Mouse (Mus musculus): Measurements from ENCODE around the gene Trpm8. TPM values are rescaled to one million over a fixed set of nuclear protein-coding genes. Genes with fewer than 3 reads are reported as not detected.

The Trpm8 gene
- total RNA-seq, 2 experiments from 2014 or later, result not detected

- no peak for DNase-seq
Measured at GRCm38 (mm10) chr1:88303762-88304161, 26.3 kb downstream of the Trpm8 start.

- no peak for DNase-seq
Measured at GRCm38 (mm10) chr1:88304261-88304985, 27.0 kb downstream of the Trpm8 start.

- no peak for DNase-seq
Measured at GRCm38 (mm10) chr1:88305018-88305795, 27.7 kb downstream of the Trpm8 start.

GRCm38 (mm10) chr1:88306543-88306942 lies 29.1 kb downstream of the Trpm8 start:
- DNase-seq, result no peak

- DNase-seq, result no peak
Measured at GRCm38 (mm10) chr1:88307180-88307579, 29.7 kb downstream of the Trpm8 start.

GRCm38 (mm10) chr1:88309020-88309419 lies 31.6 kb downstream of the Trpm8 start:
- DNase-seq, result no peak

- no peak for DNase-seq
Measured at GRCm38 (mm10) chr1:88309905-88310304, 32.4 kb downstream of the Trpm8 start.

- DNase-seq, result no peak
Measured at GRCm38 (mm10) chr1:88310349-88310748, 32.9 kb downstream of the Trpm8 start.

GRCm38 (mm10) chr1:88317279-88317678 lies 39.8 kb downstream of the Trpm8 start:
- no peak for DNase-seq

GRCm38 (mm10) chr1:88318531-88319060 lies 41.1 kb downstream of the Trpm8 start:
- DNase-seq, result peak; percentile 79

- DNase-seq, result no peak
Measured at GRCm38 (mm10) chr1:88320821-88321395, 43.4 kb downstream of the Trpm8 start.

- DNase-seq, result no peak
Measured at GRCm38 (mm10) chr1:88322146-88322545, 44.7 kb downstream of the Trpm8 start.

GRCm38 (mm10) chr1:88323101-88323500 lies 45.6 kb downstream of the Trpm8 start:
- no peak for DNase-seq

GRCm38 (mm10) chr1:88339481-88339880 lies 62.0 kb downstream of the Trpm8 start:
- no peak for DNase-seq

GRCm38 (mm10) chr1:88342615-88343014 lies 65.2 kb downstream of the Trpm8 start:
- no peak for DNase-seq

- no peak for DNase-seq
Measured at GRCm38 (mm10) chr1:88345580-88345979, 68.1 kb downstream of the Trpm8 start.

- DNase-seq, result no peak
Measured at GRCm38 (mm10) chr1:88348496-88349005, 71.1 kb downstream of the Trpm8 start.

GRCm38 (mm10) chr1:88350761-88351160 lies 73.3 kb downstream of the Trpm8 start:
- no peak for DNase-seq

- no peak for DNase-seq
Measured at GRCm38 (mm10) chr1:88355025-88355424, 77.6 kb downstream of the Trpm8 start.

- no peak for DNase-seq
Measured at GRCm38 (mm10) chr1:88355681-88356080, 78.2 kb downstream of the Trpm8 start.

- DNase-seq, result no peak
Measured at GRCm38 (mm10) chr1:88356616-88357015, 79.2 kb downstream of the Trpm8 start.

GRCm38 (mm10) chr1:88357458-88358090 lies 80.1 kb downstream of the Trpm8 start:
- DNase-seq, result peak; percentile 68
